Mouse (Mus musculus) limb, embryonic 11.5 days (tissue): ENCODE measurements around the gene Gcfc2. TPM values are rescaled to one million over a fixed set of nuclear protein-coding genes. Genes with fewer than 3 reads are reported as not detected.

ENCODE experiments used
- ATAC-seq: fragments of 200-750 bp; cut with Nextera tagmentation; 2 replicates; pipeline ENCODE4 v1.8.0; 2017; ENCODE audit warnings: low read depth; ENCODE audit not compliant: insufficient number of reproducible peaks, low FRiP score, low TSS enrichment
- DNase-seq: peaks from one replicate; pipeline ENCODE4 v3.0.0-alpha.2; 2015; ENCODE audit warnings: low spot score
- H3K27ac ChIP-seq: fragments of 300-500 bp; sonication (generic); replicated peaks from 2 replicates; pipeline ENCODE4 v1.5.1; 2014; ENCODE audit warnings: low read depth, mild to moderate bottlenecking, low read length
- H3K27me3 ChIP-seq: fragments of 300-500 bp; sonication (generic); 2 replicates; pipeline ENCODE4 v1.6.1; 2014; ENCODE audit warnings: mild to moderate bottlenecking, low read length, mixed read lengths; ENCODE audit not compliant: control insufficient read depth, insufficient read depth
- H3K36me3 ChIP-seq: fragments of 300-500 bp; sonication (generic); 2 replicates; pipeline ENCODE4 v1.6.1; 2014; ENCODE audit warnings: mild to moderate bottlenecking, low read length, moderate library complexity, mixed read lengths; ENCODE audit not compliant: control insufficient read depth, insufficient read depth
- H3K4me1 ChIP-seq: fragments of 300-500 bp; sonication (generic); 2 replicates; pipeline ENCODE4 v1.6.1; 2014; ENCODE audit warnings: low read length, mixed read lengths; ENCODE audit not compliant: control insufficient read depth, insufficient read depth
- H3K4me2 ChIP-seq: fragments of 300-500 bp; sonication (generic); 2 replicates; pipeline ENCODE4 v1.6.1; 2014; ENCODE audit warnings: low read depth, mild to moderate bottlenecking, moderate library complexity; ENCODE audit not compliant: severe bottlenecking
- H3K4me3 ChIP-seq: fragments of 300-500 bp; sonication (generic); 2 replicates; pipeline ENCODE4 v1.5.1; 2014; ENCODE audit warnings: low read depth, low read length
- H3K9ac ChIP-seq: fragments of 300-500 bp; sonication (generic); 2 replicates; pipeline ENCODE4 v1.6.1; 2014; ENCODE audit warnings: mild to moderate bottlenecking, low read length
- H3K9me3 ChIP-seq: fragments of 300-500 bp; sonication (generic); 2 replicates; pipeline ENCODE4 v1.6.1; 2016; ENCODE audit warnings: low read length; ENCODE audit not compliant: control insufficient read depth
- WGBS: fragments of 180-500 bp; shearing (Covaris S2); extraction: QIAGEN DNeasy Blood & Tissue Kit; methylation state at CpG from one replicate; pipeline ENCODE4 v1.1.7; 2014; 5-methylcytosine and 5-hydroxymethylcytosine counted together
- microRNA counts: library from miRNA; unstranded; fragments of <30 nt; microRNA quantifications from one replicate; lab custom pipeline; 2016
- microRNA-seq: library from miRNA; unstranded; fragments of <30 nt; microRNA quantifications from one replicate; pipeline ENCODE4, GENCODE M21; 2016
- polyA plus RNA-seq: library from polyadenylated mRNA; unstranded; fragments of >200 nt; fragmentation: Nextera tagmentation; extraction: Ambion mirVana; gene quantifications from 2 replicates; pipeline ENCODE4 v1.2.1, GENCODE M21; 2014

The Gcfc2 gene
- polyA plus RNA-seq, 1 experiment from 2014 or later = 18.8 TPM

DNA sequence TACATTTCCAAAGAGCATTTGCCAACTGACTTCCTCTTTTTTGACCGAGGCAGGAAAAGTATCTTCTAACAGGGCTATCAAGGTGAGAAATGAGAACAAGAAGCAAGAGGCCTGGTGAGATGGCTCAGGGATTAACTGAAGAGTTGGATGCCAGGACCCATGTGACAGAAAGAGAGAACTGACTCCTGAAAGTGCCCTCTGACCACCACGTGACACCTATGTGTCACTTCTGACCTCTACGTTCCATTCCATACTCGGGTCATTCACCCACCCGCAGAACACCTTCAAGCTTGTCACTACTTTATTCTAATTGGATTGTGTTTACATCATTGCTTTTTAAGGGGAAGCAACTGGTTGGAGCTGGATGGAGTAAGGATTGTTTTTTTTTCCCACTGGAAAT is 63.1 kb downstream of the Gcfc2 start:
- H3K4me3 ChIP-seq = no peak overlapping the region
- H3K4me2 ChIP-seq = no peak overlapping the region
- no peak overlapping the region for H3K27ac ChIP-seq
- H3K9me3 ChIP-seq = no peaks in the 10 kb centered on the region
- no peak overlapping the region for H3K9ac ChIP-seq
- DNase-seq = no peak
- WGBS = 40% methylated on average over 5 of the region's 5 CpGs
- peaks cover 6% of the 10 kb centered on the region; the same call in 1 of the 2 replicates for H3K4me1 ChIP-seq
- no peaks in the 10 kb centered on the region for H3K36me3 ChIP-seq
- no peak for ATAC-seq
- no peaks in the 10 kb centered on the region for H3K27me3 ChIP-seq

DNA sequence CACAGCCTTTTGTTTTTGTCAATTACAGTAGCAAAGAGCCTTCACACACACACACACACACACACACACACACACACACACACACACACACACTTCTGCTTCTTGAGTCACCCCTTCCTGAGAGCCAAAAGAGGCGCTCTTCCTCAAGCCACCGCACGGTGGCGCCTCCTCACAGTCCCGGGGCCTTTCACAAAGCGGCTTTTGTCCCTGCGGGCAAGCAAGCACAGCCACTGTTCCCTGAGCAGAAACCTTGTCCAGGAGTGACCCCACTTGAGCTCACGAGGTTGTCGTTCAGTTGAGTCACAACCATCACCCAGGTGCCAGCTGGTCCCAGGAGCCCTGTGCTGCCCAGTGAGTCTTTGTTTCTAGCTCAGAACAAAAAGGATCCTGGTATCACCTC is 63.5 kb downstream of the Gcfc2 start:
- peak; percentile 91 for DNase-seq
- H3K27me3 ChIP-seq = no peaks in the 10 kb centered on the region
- WGBS = 1% methylated on average over 9 of the region's 9 CpGs
- H3K9ac ChIP-seq = no peak overlapping the region
- 0 out of 2 replicates have a peak overlapping the region, but pooled peaks have one; percentile 59 for H3K27ac ChIP-seq
- peaks cover 6% of the 10 kb centered on the region; the same call in 1 of the 2 replicates for H3K4me1 ChIP-seq
- peak overlapping the region; percentile 13; the same call in 1 of the 2 replicates for H3K4me2 ChIP-seq
- H3K9me3 ChIP-seq = no peaks in the 10 kb centered on the region
- no peaks in the 10 kb centered on the region for H3K36me3 ChIP-seq
- ATAC-seq = peak; percentile 53
- no peak overlapping the region for H3K4me3 ChIP-seq

DNA sequence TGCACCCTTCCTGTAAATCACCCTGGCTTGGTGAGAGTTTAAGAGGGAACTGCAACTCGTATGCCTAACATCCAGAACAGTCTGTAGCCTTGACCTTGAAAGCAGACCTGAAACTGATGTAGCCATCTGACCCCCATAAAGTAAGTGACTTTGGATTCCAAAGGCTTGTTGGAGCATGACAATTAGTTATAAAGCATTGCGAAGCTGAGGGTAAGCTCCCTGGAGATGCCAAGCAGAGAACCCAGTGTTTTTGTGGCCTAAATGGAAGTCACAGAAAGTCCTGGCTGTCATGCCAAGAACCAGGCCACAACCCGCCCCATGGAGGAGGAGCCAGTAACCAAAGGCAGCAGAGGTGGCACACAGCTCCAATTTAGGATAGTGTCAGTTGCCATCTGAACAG is 64.1 kb downstream of the Gcfc2 start:
- DNase-seq (no peak), ATAC-seq (no peak)
- no peak overlapping the region for H3K9ac ChIP-seq
- no peak overlapping the region for H3K4me2 ChIP-seq
- no peaks in the 10 kb centered on the region for H3K9me3 ChIP-seq
- H3K27ac ChIP-seq = 0 out of 2 replicates have a peak overlapping the region, but pooled peaks have one; percentile 59
- no peaks in the 10 kb centered on the region for H3K27me3 ChIP-seq
- 50% methylated on average over 3 of the region's 3 CpGs for WGBS
- no peak overlapping the region for H3K4me3 ChIP-seq
- H3K4me1 ChIP-seq = peaks cover 6% of the 10 kb centered on the region; the same call in 1 of the 2 replicates
- no peaks in the 10 kb centered on the region for H3K36me3 ChIP-seq

DNA sequence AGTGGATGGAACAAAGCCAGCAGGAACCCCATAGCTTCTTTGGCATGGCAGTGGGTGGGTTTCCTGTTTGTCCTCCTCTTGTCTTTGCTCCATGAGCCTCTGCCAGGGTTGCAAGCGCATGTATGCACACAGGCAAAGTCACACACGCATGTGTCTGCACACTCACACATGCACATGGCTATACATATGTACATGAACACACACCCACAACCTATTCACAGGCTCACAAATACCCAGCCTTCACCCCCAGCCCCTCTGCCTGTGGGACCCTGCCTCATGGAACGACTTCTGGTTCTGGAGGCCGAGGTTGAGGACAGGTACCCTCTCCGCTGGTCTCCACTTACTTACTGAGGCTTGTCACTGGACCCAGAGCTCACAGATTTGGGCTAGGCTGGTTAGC is 64.9 kb downstream of the Gcfc2 start:
- Histone ChIP-seq H3K27ac (no peak overlapping the region), H3K36me3 (no peaks in the 10 kb centered on the region), H3K4me1 (peaks cover 6% of the 10 kb centered on the region; the same call in 1 of the 2 replicates), H3K4me2 (no peak overlapping the region), H3K9ac (no peak overlapping the region), H3K27me3 (no peaks in the 10 kb centered on the region), H3K4me3 (no peak overlapping the region), H3K9me3 (no peaks in the 10 kb centered on the region)
- WGBS = 89% methylated on average over 5 of the region's 5 CpGs
- DNase-seq = no peak
- no peak for ATAC-seq

DNA sequence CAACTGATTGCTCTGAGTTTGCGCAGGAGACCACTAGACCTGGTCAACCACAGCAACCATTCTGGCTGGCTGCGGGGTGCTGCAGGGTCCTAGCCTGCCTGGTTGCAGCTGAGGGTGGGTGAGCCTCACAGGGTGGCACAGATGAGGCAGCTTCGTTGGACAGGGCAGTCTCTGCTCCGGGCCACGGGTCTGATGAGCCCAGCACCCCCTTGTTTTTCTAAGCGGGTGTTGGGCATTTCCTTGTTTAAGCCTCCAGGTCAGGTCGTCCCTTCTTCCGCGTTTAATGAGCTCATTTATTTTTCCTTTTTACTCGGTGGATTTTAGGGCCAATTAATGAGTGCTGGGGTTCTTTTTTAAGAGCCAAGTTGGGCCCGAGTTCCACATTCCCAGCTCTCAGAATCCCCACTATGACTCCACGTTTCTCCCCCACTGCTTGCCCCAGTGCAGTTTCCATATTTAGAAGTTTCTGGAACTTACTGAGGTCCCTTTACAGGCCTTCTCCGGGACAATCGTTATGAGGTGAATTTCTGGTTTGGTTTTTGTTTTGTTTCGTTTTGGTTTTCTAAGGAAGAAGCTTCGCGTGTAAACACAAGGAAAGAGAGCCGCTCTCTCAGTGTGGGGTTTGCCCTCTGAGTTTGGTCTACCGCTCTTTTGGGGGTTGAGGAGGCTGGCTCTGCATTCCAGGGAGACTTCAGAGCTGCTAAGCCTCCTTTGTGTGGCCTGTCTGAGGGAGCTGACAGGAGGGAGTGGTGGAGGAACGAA is 66.8 kb downstream of the Gcfc2 start:
- H3K9ac ChIP-seq = peak overlapping the region; percentile 28; the same call in 1 of the 2 replicates
- H3K4me1 ChIP-seq = peaks cover 6% of the 10 kb centered on the region; the same call in 1 of the 2 replicates
- ATAC-seq (peak; percentile 28; the same call in 1 of the 2 replicates), DNase-seq (peak; percentile 50)
- H3K4me2 ChIP-seq = no peak overlapping the region; the same call in 1 of the 2 replicates
- WGBS = 35% methylated on average over 20 of the region's 20 CpGs
- H3K27ac ChIP-seq = peak overlapping the region; percentile 78
- no peaks in the 10 kb centered on the region for H3K9me3 ChIP-seq
- no peaks in the 10 kb centered on the region for H3K27me3 ChIP-seq
- H3K4me3 ChIP-seq = no peak overlapping the region
- H3K36me3 ChIP-seq = no peaks in the 10 kb centered on the region

MicroRNAs encoded within 50 kb of the gene (microRNA counts, 519-probe panel; counts per million panel counts)
- microRNA mmu-miR-468 (lab: Ali Mortazavi, UCI) = 3,157 counts per million, percentile 39 among the panel's probes with 10 or more counts

Small RNA genes lying within 50 kb of the gene (microRNA-seq; reads per million reads assigned to microRNA genes)
- gene Mir468 = not detected
- gene Mir7232 = not detected

Other genes starting within 250 kb of the Gcfc2 start
- gene Mrpl19, start 42.3 kb downstream of the Gcfc2 start, polyA plus RNA-seq = 66.4 and 72.7 TPM in 2 replicates
- 16.7 and 19.7 TPM in 2 replicates for gene Eva1a, start 117.4 kb downstream of the Gcfc2 start, polyA plus RNA-seq